Mouse (Mus musculus) C2C12 (cell line): ENCODE results near the gene Uimc1. TPM values are rescaled to one million over a fixed set of nuclear protein-coding genes. Genes with fewer than 3 reads are reported as not detected.
A peak's percentile ranks its signal among the peaks of the same experiment; 100 is the strongest.

Source experiments
- H3K27me3 ChIP-seq: one replicate; pipeline ENCODE4 v1.6.1; 2011; ENCODE audit not compliant: control insufficient read depth, insufficient read depth, insufficient read length
- H3K36me3 ChIP-seq: one replicate; pipeline ENCODE4 v1.6.1; 2011; ENCODE audit not compliant: control insufficient read depth, insufficient read depth
- H3K4me3 ChIP-seq: one replicate; pipeline ENCODE4 v1.5.1; 2011; ENCODE audit warnings: mild to moderate bottlenecking, control low read depth; ENCODE audit not compliant: poor library complexity, insufficient read depth, severe bottlenecking
- H3K79me2 ChIP-seq: one replicate; pipeline ENCODE4 v1.6.1; 2011; ENCODE audit not compliant: control insufficient read depth, insufficient read depth
- H3K79me3 ChIP-seq: one replicate; pipeline ENCODE4 v1.6.1; 2011; ENCODE audit warnings: low read depth, control low read depth
- H3ac ChIP-seq: one replicate; pipeline ENCODE3; 2011; ENCODE audit warnings: low read depth; ENCODE audit not compliant: control insufficient read depth, insufficient read length
- CEBPB ChIP-seq: IDR thresholded peaks from one replicate; pipeline ENCODE4 v1.6.1; 2011; ENCODE audit warnings: low read depth, mild to moderate bottlenecking, control low read depth, moderate library complexity
- CTCF ChIP-seq: IDR thresholded peaks from one replicate; pipeline ENCODE4 v1.5.1; 2011; ENCODE audit not compliant: control insufficient read depth, insufficient read depth, insufficient read length
- FOSL1 ChIP-seq: IDR thresholded peaks from one replicate; pipeline ENCODE4 v1.8.0; 2011; ENCODE audit warnings: mild to moderate bottlenecking, low read length; ENCODE audit not compliant: poor library complexity, insufficient read depth, severe bottlenecking
- MAX ChIP-seq: IDR thresholded peaks from one replicate; pipeline ENCODE4 v1.6.1; 2011; ENCODE audit warnings: mild to moderate bottlenecking, control low read depth
- MYOD1 ChIP-seq: IDR thresholded peaks from one replicate; pipeline ENCODE4 v1.6.1; 2011; ENCODE audit warnings: low read depth; ENCODE audit not compliant: control insufficient read depth, insufficient read length
- MYOG ChIP-seq: IDR thresholded peaks from one replicate; pipeline ENCODE4 v1.6.1; 2011; ENCODE audit not compliant: control insufficient read depth, insufficient read length; ENCODE audit errors: extremely low read depth
- USF1 ChIP-seq: IDR thresholded peaks from one replicate; pipeline ENCODE4 v1.6.1; 2011; ENCODE audit warnings: low read depth, mild to moderate bottlenecking, control low read depth, moderate library complexity
- long read RNA-seq, 2 experiments: library from polyadenylated mRNA; unstranded; transcript quantifications; one replicate each; pipeline ENCODE4 v2.0.0; 2019 to 2020
- polyA plus RNA-seq: library from polyadenylated mRNA; unstranded; fragments of >200 nt; fragmentation: generic; extraction: Trizol; gene quantifications from one replicate; pipeline ENCODE4 v1.2.1, GENCODE M21; 2012; ENCODE audit warnings: missing spikeins

Uimc1 gene
- polyA plus RNA-seq: 9.6 TPM
- long read RNA-seq, experiment 1, transcript Uimc1-201 (15 exons, 2,931 nt): major isoform, 7 of 30 reads
- long read RNA-seq, experiment 1, transcript Uimc1-202 (13 exons, 1,678 nt): minor isoform, 5 of 30 reads
- long read RNA-seq, experiment 1, transcript Uimc1-206 (4 exons, 2,735 nt): minor isoform, 6 of 30 reads
- long read RNA-seq, experiment 1, partial matches to known transcripts: 6 of 30 reads
- long read RNA-seq, experiment 1, other reads (novel, unspliced or antisense): 6 of 30 reads
- long read RNA-seq, experiment 2, transcript Uimc1-202 (13 exons, 1,678 nt): minor isoform, 12 of 111 reads
- long read RNA-seq, experiment 2, transcript Uimc1-201 (15 exons, 2,931 nt): major isoform, 72 of 111 reads
- long read RNA-seq, experiment 2, partial matches to known transcripts: 5 of 111 reads
- long read RNA-seq, experiment 2, other reads (novel, unspliced or antisense): 21 of 111 reads

DNA sequence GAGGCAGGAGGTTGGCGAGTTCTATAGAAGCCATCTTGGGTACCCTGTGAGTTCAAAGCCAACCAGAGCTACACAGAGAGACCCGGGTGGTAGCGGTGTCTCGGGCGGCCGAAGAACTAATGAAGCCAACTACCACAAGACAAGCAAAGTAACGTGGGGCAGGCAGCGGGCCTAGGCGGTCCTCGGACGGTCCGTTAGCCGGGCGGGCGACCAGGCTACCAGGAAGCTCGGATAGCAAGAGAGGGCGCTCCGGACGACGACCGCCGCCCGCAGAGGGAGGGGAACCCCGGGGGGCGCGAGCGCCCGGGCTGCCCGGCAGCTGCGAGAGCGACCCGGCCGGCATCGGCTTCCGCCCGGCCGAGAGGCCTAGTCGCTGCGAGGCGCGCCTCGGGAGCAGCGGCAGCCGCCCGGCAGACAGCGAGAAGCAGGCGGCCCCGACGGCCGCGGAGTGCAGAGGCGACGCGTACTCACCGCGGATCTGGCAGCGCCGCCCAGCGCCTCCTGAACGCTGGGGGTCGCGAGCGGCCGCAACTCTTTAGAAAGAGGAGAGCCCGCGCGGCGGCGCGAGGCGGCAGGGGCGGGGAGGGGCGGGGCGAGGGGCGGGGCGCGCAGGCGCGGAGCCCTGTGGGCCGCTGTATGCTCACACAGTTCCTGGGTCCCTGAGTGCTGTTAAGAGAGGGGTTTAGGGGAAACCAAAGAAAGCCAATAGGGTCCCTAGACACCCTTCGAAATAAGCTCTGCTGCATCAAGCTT, at the start of gene Uimc1:
Uimc1 (minus strand) TSS at position 575 of the 753 bp plus-strand sequence.
- Histone ChIP-seq H3K79me2 (peaks cover 50% of the 10 kb centered on the region), H3K27me3 (no peaks in the 10 kb centered on the region), H3K79me3 (peaks cover 20% of the 10 kb centered on the region), H3ac (peak within 1 kb of the TSS; percentile 91), H3K36me3 (no peaks in the 10 kb centered on the region), H3K4me3 (peak within 1 kb of the TSS; percentile 57)
- TF ChIP-seq MYOD1 (no peak), USF1 (no peak), CTCF (peak; percentile 71), MYOG (no peak), CEBPB (no peak), FOSL1 (no peak)

DNA sequence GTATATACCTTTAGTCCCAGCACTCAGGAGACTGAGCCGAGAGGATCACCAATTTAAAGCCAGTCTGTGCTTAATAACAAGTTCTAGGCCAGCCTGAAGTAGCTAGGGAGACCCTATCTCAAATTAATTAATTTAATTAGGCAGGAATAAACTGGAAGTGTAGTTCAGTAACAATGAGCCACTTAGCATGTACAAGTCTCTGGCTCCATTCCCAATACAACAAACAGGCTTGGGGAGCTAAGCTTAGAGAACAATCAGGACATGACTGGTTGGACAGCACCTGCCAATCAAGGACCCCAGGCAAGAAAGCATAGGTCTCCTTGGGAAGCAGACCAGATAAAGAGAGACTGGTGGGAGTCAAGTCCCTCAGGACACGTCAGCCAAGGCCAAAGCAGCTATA, 40.2 kb upstream of the Uimc1 start:
- Histone ChIP-seq H3K36me3 (no peaks in the 10 kb centered on the region), H3K79me2 (no peaks in the 10 kb centered on the region), H3K4me3 (no peak overlapping the region), H3K27me3 (no peaks in the 10 kb centered on the region), H3K79me3 (no peaks in the 10 kb centered on the region), H3ac (no peak overlapping the region)
- TF ChIP-seq FOSL1 (no peak), CEBPB (no peak), USF1 (no peak), CTCF (no peak), MAX (no peak), MYOD1 (no peak), MYOG (no peak)

GRCm38 (mm10) chr13:55135382-55135781, 35.3 kb upstream of the Uimc1 start:
- Histone ChIP-seq H3K36me3 (peaks cover 17% of the 10 kb centered on the region), H3K27me3 (no peaks in the 10 kb centered on the region), H3ac (no peak overlapping the region), H3K79me3 (no peaks in the 10 kb centered on the region), H3K79me2 (no peaks in the 10 kb centered on the region), H3K4me3 (no peak overlapping the region)
- TF ChIP-seq MYOG: no peak
- no peak for TF ChIP-seq CEBPB
- no peak for TF ChIP-seq MAX
- TF ChIP-seq FOSL1: no peak
- no peak for TF ChIP-seq USF1
- TF ChIP-seq CTCF: no peak
- no peak for TF ChIP-seq MYOD1

GRCm38 (mm10) chr13:55133448-55133847, 33.3 kb upstream of the Uimc1 start, which contains the start of gene Gm17617:
Gene Gm17617 (minus strand): TSS chr13:55133548.
- TF ChIP-seq USF1: no peak
- no peak for TF ChIP-seq CEBPB
- TF ChIP-seq MAX: no peak
- no peak for TF ChIP-seq MYOG
- TF ChIP-seq FOSL1: no peak
- no peak for TF ChIP-seq MYOD1
- TF ChIP-seq CTCF: no peak
- Histone ChIP-seq H3K79me2 (no peaks in the 10 kb centered on the region), H3K27me3 (no peaks in the 10 kb centered on the region), H3ac (no peak within 1 kb of the TSS), H3K36me3 (peaks cover 25% of the 10 kb centered on the region), H3K79me3 (no peaks in the 10 kb centered on the region), H3K4me3 (no peak within 1 kb of the TSS)

GRCm38 (mm10) chr13:55124903-55125302, 24.8 kb upstream of the Uimc1 start:
- no peak overlapping the region for H3K4me3 ChIP-seq
- no peaks in the 10 kb centered on the region for H3K79me2 ChIP-seq
- H3K79me3 ChIP-seq: no peaks in the 10 kb centered on the region
- H3K36me3 ChIP-seq: peaks cover 57% of the 10 kb centered on the region
- H3ac ChIP-seq: no peak overlapping the region
- no peak for TF ChIP-seq MAX
- no peak for TF ChIP-seq MYOG
- TF ChIP-seq CTCF: no peak
- TF ChIP-seq FOSL1: no peak
- TF ChIP-seq USF1: no peak
- no peak for TF ChIP-seq MYOD1
- TF ChIP-seq CEBPB: no peak
- no peaks in the 10 kb centered on the region for H3K27me3 ChIP-seq
